Mouse (Mus musculus) heart, embryonic 15.5 days (tissue): ENCODE results near the gene Sde2. TPM values are rescaled to one million over a fixed set of nuclear protein-coding genes. Genes with fewer than 3 reads are reported as not detected.
A peak's percentile ranks its signal among the peaks of the same experiment; 100 is the strongest.

ENCODE experiments used
- ATAC-seq: fragments of 200-750 bp; cut with Nextera tagmentation; replicated peaks from 2 replicates; pipeline ENCODE4 v1.8.0; 2017; ENCODE audit warnings: low read depth, moderate TSS enrichment; ENCODE audit not compliant: insufficient number of reproducible peaks, insufficient read depth, low FRiP score
- H3K27ac ChIP-seq: fragments of 300-500 bp; sonication (generic); 2 replicates; pipeline ENCODE4 v1.5.1; 2015; ENCODE audit warnings: mild to moderate bottlenecking, inconsistent platforms
- H3K27me3 ChIP-seq: fragments of 300-500 bp; sonication (generic); 2 replicates; pipeline ENCODE4 v1.6.1; 2015; ENCODE audit warnings: inconsistent platforms
- H3K36me3 ChIP-seq: fragments of 300-500 bp; sonication (generic); 2 replicates; pipeline ENCODE4 v1.6.1; 2015; ENCODE audit warnings: mild to moderate bottlenecking, inconsistent platforms
- H3K4me1 ChIP-seq: fragments of 300-500 bp; sonication (generic); replicated peaks from 2 replicates; pipeline ENCODE4 v1.6.1; 2015; ENCODE audit warnings: inconsistent platforms
- H3K4me2 ChIP-seq: fragments of 300-500 bp; sonication (generic); 2 replicates; pipeline ENCODE4 v1.6.1; 2015; ENCODE audit warnings: inconsistent platforms, mild to moderate bottlenecking, moderate library complexity
- H3K4me3 ChIP-seq: fragments of 300-500 bp; sonication (generic); 2 replicates; pipeline ENCODE4 v1.5.1; 2015; ENCODE audit warnings: mild to moderate bottlenecking, inconsistent platforms
- H3K9ac ChIP-seq: fragments of 300-500 bp; sonication (generic); 2 replicates; pipeline ENCODE4 v1.6.1; 2015; ENCODE audit warnings: mild to moderate bottlenecking, inconsistent platforms
- H3K9me3 ChIP-seq: fragments of 300-500 bp; sonication (generic); replicated peaks from 2 replicates; pipeline ENCODE4 v1.6.1; 2016; ENCODE audit warnings: inconsistent platforms
- WGBS: fragments of 180-500 bp; shearing (Covaris S2); methylation state at CpG from one replicate; pipeline ENCODE4 v1.1.7; 2015; ENCODE audit warnings: mixed read lengths; 5-methylcytosine and 5-hydroxymethylcytosine counted together
- polyA plus RNA-seq: library from polyadenylated mRNA; unstranded; fragments of >200 nt; fragmentation: Nextera tagmentation; extraction: Ambion mirVana; gene quantifications from 2 replicates; pipeline ENCODE4 v1.2.1, GENCODE M21; 2015

The Sde2 gene
- polyA plus RNA-seq = 20.8 and 22.8 TPM in 2 replicates

- peak within 1 kb of the TSS; percentile 96 for H3K27ac ChIP-seq
- ATAC-seq = peak; percentile 98
- H3K36me3 ChIP-seq = peaks cover 3% of the 10 kb centered on the region
- peak within 1 kb of the TSS; percentile 90 for H3K4me3 ChIP-seq
- H3K4me1 ChIP-seq = peaks cover 42% of the 10 kb centered on the region
- H3K4me2 ChIP-seq = peak within 1 kb of the TSS; percentile 67
- peak within 1 kb of the TSS; percentile 92 for H3K9ac ChIP-seq
- under 1% methylated on average over 77 of the region's 77 CpGs for WGBS
- no peaks in the 10 kb centered on the region for H3K9me3 ChIP-seq
- no peaks in the 10 kb centered on the region for H3K27me3 ChIP-seq
Measured at GRCm38 (mm10) chr1:180850316-180851270, at the start of gene Sde2. Gene Sde2 (plus strand): TSS chr1:180851127.

GRCm38 (mm10) chr1:180801466-180801994 is 49.4 kb upstream of the Sde2 start:
- Histone ChIP-seq H3K4me3 (no peak overlapping the region), H3K4me1 (no peaks in the 10 kb centered on the region), H3K36me3 (peaks cover 44% of the 10 kb centered on the region), H3K9me3 (no peaks in the 10 kb centered on the region), H3K27me3 (no peaks in the 10 kb centered on the region), H3K9ac (no peak overlapping the region), H3K27ac (peak overlapping the region; percentile 47), H3K4me2 (no peak overlapping the region)
- WGBS = 60% methylated on average over 3 of the region's 3 CpGs
- no peak for ATAC-seq

- H3K27me3 ChIP-seq = no peaks in the 10 kb centered on the region
- no peak overlapping the region for H3K4me2 ChIP-seq
- 87% methylated on average over 6 of the region's 6 CpGs for whole genome bisulfite sequencing
- no peak overlapping the region for H3K4me3 ChIP-seq
- H3K9ac ChIP-seq = no peak overlapping the region
- ATAC-seq = no peak
- H3K27ac ChIP-seq = no peak overlapping the region
- peaks cover 64% of the 10 kb centered on the region for H3K36me3 ChIP-seq
- H3K9me3 ChIP-seq = no peaks in the 10 kb centered on the region
- peaks cover 4% of the 10 kb centered on the region for H3K4me1 ChIP-seq
Measured at GRCm38 (mm10) chr1:180803881-180804280, 47.0 kb upstream of the Sde2 start.

- no peaks in the 10 kb centered on the region for H3K27me3 ChIP-seq
- H3K36me3 ChIP-seq = peaks cover 66% of the 10 kb centered on the region
- H3K9me3 ChIP-seq = no peaks in the 10 kb centered on the region
- no peak for ATAC-seq
- H3K4me2 ChIP-seq = no peak overlapping the region
- WGBS = 71% methylated on average over 5 of the region's 5 CpGs
- peaks cover 23% of the 10 kb centered on the region for H3K4me1 ChIP-seq
- peak overlapping the region; percentile 0; the same call in 1 of the 2 replicates for H3K4me3 ChIP-seq
- H3K27ac ChIP-seq = no peak overlapping the region
- peak overlapping the region; percentile 25; the same call in 1 of the 2 replicates for H3K9ac ChIP-seq
Measured at GRCm38 (mm10) chr1:180808831-180809230, 42.1 kb upstream of the Sde2 start.

GRCm38 (mm10) chr1:180810976-180811375 is 40.0 kb upstream of the Sde2 start:
- H3K4me3 ChIP-seq = peak overlapping the region; percentile 32
- no peak for ATAC-seq
- 67% methylated on average over 7 of the region's 7 CpGs for WGBS
- H3K4me2 ChIP-seq = peak overlapping the region; percentile 57
- peaks cover 35% of the 10 kb centered on the region for H3K4me1 ChIP-seq
- peaks cover 45% of the 10 kb centered on the region for H3K36me3 ChIP-seq
- no peak overlapping the region for H3K27ac ChIP-seq
- no peak overlapping the region for H3K9ac ChIP-seq
- H3K9me3 ChIP-seq = no peaks in the 10 kb centered on the region
- H3K27me3 ChIP-seq = no peaks in the 10 kb centered on the region

- Histone ChIP-seq H3K27ac (peak overlapping the region; percentile 100), H3K9ac (peak overlapping the region; percentile 100), H3K36me3 (peaks cover 37% of the 10 kb centered on the region), H3K27me3 (no peaks in the 10 kb centered on the region), H3K9me3 (no peaks in the 10 kb centered on the region), H3K4me1 (peaks cover 35% of the 10 kb centered on the region), H3K4me3 (peak overlapping the region; percentile 95), H3K4me2 (peak overlapping the region; percentile 57)
- no peak for ATAC-seq
- 2% methylated on average over 27 of the region's 27 CpGs for WGBS
Measured at GRCm38 (mm10) chr1:180811596-180812462, 39.1 kb upstream of the Sde2 start.

GRCm38 (mm10) chr1:180812463-180813408 is 38.2 kb upstream of the Sde2 start:
- peak overlapping the region; percentile 100 for H3K27ac ChIP-seq
- peak overlapping the region; percentile 100 for H3K9ac ChIP-seq
- H3K9me3 ChIP-seq = no peaks in the 10 kb centered on the region
- ATAC-seq = peak; percentile 29
- peaks cover 27% of the 10 kb centered on the region for H3K36me3 ChIP-seq
- under 1% methylated on average over 71 of the region's 71 CpGs for WGBS
- H3K4me3 ChIP-seq = peak overlapping the region; percentile 95
- H3K4me2 ChIP-seq = peak overlapping the region; percentile 57
- H3K4me1 ChIP-seq = peaks cover 35% of the 10 kb centered on the region
- no peaks in the 10 kb centered on the region for H3K27me3 ChIP-seq

- H3K4me2 ChIP-seq = peak overlapping the region; percentile 73
- peak overlapping the region; percentile 95 for H3K4me3 ChIP-seq
- H3K9ac ChIP-seq = peak overlapping the region; percentile 100
- peaks cover 22% of the 10 kb centered on the region for H3K36me3 ChIP-seq
- H3K9me3 ChIP-seq = no peaks in the 10 kb centered on the region
- H3K27me3 ChIP-seq = no peaks in the 10 kb centered on the region
- peak; percentile 95 for ATAC-seq
- H3K4me1 ChIP-seq = peaks cover 32% of the 10 kb centered on the region
- peak overlapping the region; percentile 100 for H3K27ac ChIP-seq
- WGBS = under 1% methylated on average over 64 of the region's 65 CpGs
Measured at GRCm38 (mm10) chr1:180813409-180813884, 37.5 kb upstream of the Sde2 start.

- peak within 1 kb of the TSS; percentile 100 for H3K9ac ChIP-seq
- peak within 1 kb of the TSS; percentile 95 for H3K4me3 ChIP-seq
- peak within 1 kb of the TSS; percentile 100 for H3K27ac ChIP-seq
- no peaks in the 10 kb centered on the region for H3K9me3 ChIP-seq
- peak within 1 kb of the TSS; percentile 73 for H3K4me2 ChIP-seq
- H3K36me3 ChIP-seq = peaks cover 17% of the 10 kb centered on the region
- H3K4me1 ChIP-seq = peaks cover 28% of the 10 kb centered on the region
- 2% methylated on average over 54 of the region's 69 CpGs for WGBS
- ATAC-seq = peak; percentile 82
- H3K27me3 ChIP-seq = no peaks in the 10 kb centered on the region
Measured at GRCm38 (mm10) chr1:180813885-180814740, 36.8 kb upstream of the Sde2 start, which contains the start of gene H3f3a. Gene H3f3a (minus strand): TSS chr1:180813943.
